Comparison of ENCODE assay signal across 20 mouse cellular contexts in the genomic region with DNA sequence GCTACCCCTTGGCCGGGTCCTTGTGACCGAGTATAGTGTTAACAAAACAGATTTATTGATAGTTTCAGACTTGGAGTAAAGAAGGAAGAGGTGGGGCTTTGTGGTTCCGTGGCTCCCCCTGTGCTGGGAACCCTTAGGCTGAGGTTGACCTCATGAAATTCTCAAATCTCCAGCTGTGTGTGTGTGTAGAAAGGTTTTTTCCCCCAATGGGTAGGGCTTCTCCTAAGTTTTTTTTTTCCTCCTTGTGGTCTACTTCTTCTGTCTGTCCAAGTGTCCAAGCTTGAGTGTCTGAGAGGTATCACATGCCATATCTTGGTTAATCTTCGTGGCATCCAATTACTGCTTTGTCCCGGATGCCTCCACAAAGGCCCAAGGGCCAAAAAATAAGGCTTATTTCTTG. TPM values are rescaled to one million over a fixed set of nuclear protein-coding genes. Genes with fewer than 3 reads are reported as not detected.
"Had no signal": no experiment of that assay in that cellular context is flagged by ENCODE, and none has a peak within 500 bp of the region (broad histone marks: within the 10 kb centered on the region; RNA-seq: fewer than 3 reads in every experiment).

No protein-coding gene starts in this region.

- H3K27ac ChIP-seq: midbrain, embryonic 10.5 days; midbrain, embryonic 12.5 days; neural tube, embryonic 13.5 days; neural tube, embryonic 15.5 days had no signal

- DNase-seq: lung, adult 18-20 months; lung, embryonic 14.5 days; lung, postnatal 10 days; lung, postnatal 4 days; midbrain, embryonic 14.5 days; right cerebral cortex, postnatal 14 days; right cerebral cortex, postnatal 4 days; spleen, adult 18-20 months; thymus, adult 18-20 months; thymus, postnatal 36 days had no signal

- H3K36me3 ChIP-seq: midbrain, embryonic 10.5 days; midbrain, embryonic 12.5 days; neural tube, embryonic 13.5 days; neural tube, embryonic 15.5 days had no signal

- H3K4me1 ChIP-seq: midbrain, embryonic 10.5 days; midbrain, embryonic 12.5 days; neural tube, embryonic 13.5 days; neural tube, embryonic 15.5 days had no signal

- H3K9me3 ChIP-seq: megakaryocyte, embryonic 14.5 days; midbrain, embryonic 10.5 days; midbrain, embryonic 12.5 days; neural tube, embryonic 13.5 days; neural tube, embryonic 15.5 days had no signal

- ATAC-seq: midbrain, embryonic 16.5 days had no signal

- H3K27me3 ChIP-seq: neural tube, embryonic 13.5 days; neural tube, embryonic 15.5 days had no signal

- H3K4me3 ChIP-seq: midbrain, embryonic 10.5 days; midbrain, embryonic 12.5 days; myocyte; neural tube, embryonic 13.5 days; neural tube, embryonic 15.5 days had no signal

RNA-seq across cellular contexts. Expression of a gene that starts 6.1 kb away (rescaled TPM):
- polyA plus RNA-seq: lung, embryonic 14.5 days; midbrain, embryonic 10.5 days; midbrain, embryonic 12.5 days; midbrain, embryonic 14.5 days; midbrain, embryonic 16.5 days; neural tube, embryonic 11.5 days; neural tube, embryonic 15.5 days had no signal

RNA-seq across cellular contexts. Expression of a gene that starts 30.3 kb away (rescaled TPM):
- polyA plus RNA-seq: lung, embryonic 14.5 days; midbrain, embryonic 10.5 days; midbrain, embryonic 12.5 days; midbrain, embryonic 14.5 days; midbrain, embryonic 16.5 days; myocyte; neural tube, embryonic 11.5 days; neural tube, embryonic 13.5 days; neural tube, embryonic 15.5 days had no signal

RNA-seq across cellular contexts. Expression of a gene that starts 47.9 kb away (rescaled TPM):
- polyA plus RNA-seq: lung, embryonic 16.5 days; midbrain, embryonic 10.5 days; midbrain, embryonic 12.5 days; midbrain, embryonic 14.5 days; midbrain, embryonic 16.5 days; neural tube, embryonic 11.5 days; neural tube, embryonic 13.5 days; neural tube, embryonic 15.5 days; stomach, embryonic 14.5 days had no signal
